Mouse (Mus musculus) liver, postnatal 0 days (tissue): ENCODE data around the gene Gse1. TPM values are rescaled to one million over a fixed set of nuclear protein-coding genes. Genes with fewer than 3 reads are reported as not detected.

Experiments used
- ATAC-seq: fragments of 200-750 bp; cut with Nextera tagmentation; 2 replicates; pipeline ENCODE4 v1.8.0; 2017; ENCODE audit warnings: mild to moderate bottlenecking, moderate library complexity
- DNase-seq: peaks from one replicate; pipeline ENCODE4 v3.0.0-alpha.2; 2016
- H3K27ac ChIP-seq: fragments of 300-500 bp; sonication (generic); 2 replicates; pipeline ENCODE4 v1.5.1; 2014; ENCODE audit warnings: antibody characterized with exemption, moderate library complexity, mild to moderate bottlenecking, low read depth
- H3K27me3 ChIP-seq: fragments of 300-500 bp; sonication (generic); 2 replicates; pipeline ENCODE4 v1.6.1; 2014; ENCODE audit warnings: low read length, control low read depth, mixed read lengths; ENCODE audit not compliant: insufficient read depth
- H3K36me3 ChIP-seq: fragments of 300-500 bp; sonication (generic); replicated peaks from 2 replicates; pipeline ENCODE4 v1.6.1; 2014; ENCODE audit warnings: mild to moderate bottlenecking, control low read depth, low read length, moderate library complexity, mixed read lengths; ENCODE audit not compliant: insufficient read depth
- H3K4me1 ChIP-seq: fragments of 300-500 bp; sonication (generic); 2 replicates; pipeline ENCODE4 v1.6.1; 2014; ENCODE audit warnings: antibody characterized with exemption, mild to moderate bottlenecking, control low read depth; ENCODE audit not compliant: insufficient read depth
- H3K4me2 ChIP-seq: fragments of 300-500 bp; sonication (generic); 2 replicates; pipeline ENCODE4 v1.6.1; 2014; ENCODE audit warnings: low read depth, mild to moderate bottlenecking, low read length, moderate library complexity, mixed read lengths
- H3K4me3 ChIP-seq: fragments of 300-500 bp; sonication (generic); 2 replicates; pipeline ENCODE4 v1.5.1; 2014; ENCODE audit warnings: low read depth, low read length
- H3K9ac ChIP-seq: fragments of 300-500 bp; sonication (generic); replicated peaks from 2 replicates; pipeline ENCODE4 v1.6.1; 2014; ENCODE audit warnings: mild to moderate bottlenecking, moderate library complexity
- H3K9me3 ChIP-seq: fragments of 300-500 bp; sonication (generic); 2 replicates; pipeline ENCODE4 v1.6.1; 2016; ENCODE audit warnings: mild to moderate bottlenecking, control low read depth, low read length, mixed read lengths
- CTCF ChIP-seq: sonication (generic); IDR thresholded peaks from 2 replicates; pipeline ENCODE4 v1.5.1; 2016; ENCODE audit warnings: antibody characterized with exemption, low read depth
- EP300 ChIP-seq: IDR thresholded peaks from 2 replicates; pipeline ENCODE4 v1.6.1; 2016; ENCODE audit warnings: antibody characterized with exemption, low read depth, mild to moderate bottlenecking
- WGBS: fragments of 180-500 bp; shearing (Covaris S2); extraction: QIAGEN DNeasy Blood & Tissue Kit; methylation state at CpG from one replicate; pipeline ENCODE4 v1.1.7; 2014; ENCODE audit not compliant: insufficient replicate concordance; 5-methylcytosine and 5-hydroxymethylcytosine counted together
- polyA plus RNA-seq: library from polyadenylated mRNA; unstranded; fragments of >200 nt; fragmentation: Nextera tagmentation; extraction: Ambion mirVana; gene quantifications from 2 replicates; pipeline ENCODE4 v1.2.1, GENCODE M21; 2015

The Gse1 gene
- polyA plus RNA-seq, 1 experiment from 2014 or later, result 7.7 TPM

- Histone ChIP-seq H3K27me3 (no peaks in the 10 kb centered on the region), H3K4me2 (no peak overlapping the region), H3K9me3 (no peaks in the 10 kb centered on the region), H3K36me3 (peaks cover 29% of the 10 kb centered on the region), H3K4me1 (peaks cover 42% of the 10 kb centered on the region), H3K27ac (no peak overlapping the region), H3K9ac (no peak overlapping the region), H3K4me3 (no peak overlapping the region)
- DNase-seq, result no peak
- TF ChIP-seq EP300 (no peak), CTCF (no peak)
- WGBS, result 81% methylated on average over 11 of the region's 11 CpGs
- ATAC-seq, result no peak
Measured at GRCm38 (mm10) chr8:120550937-120551676, 322.9 kb downstream of the Gse1 start.

DNA sequence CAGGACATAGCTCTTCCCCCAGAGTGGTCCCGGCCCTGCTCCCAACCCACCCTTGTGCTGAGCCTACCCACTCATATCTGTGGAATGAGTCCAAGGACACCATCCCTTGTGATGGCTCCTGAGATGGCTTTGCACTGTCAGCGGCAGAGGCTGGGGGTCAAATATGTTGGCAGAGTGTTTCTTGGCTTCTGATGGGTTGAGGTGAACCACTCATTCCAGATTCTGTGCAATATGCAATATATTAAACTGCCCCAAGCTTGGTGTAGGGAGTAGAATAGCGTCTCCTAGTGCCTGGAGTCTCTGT lies 323.4 kb downstream of the Gse1 start:
- no peak overlapping the region for H3K9ac ChIP-seq
- H3K9me3 ChIP-seq, result no peaks in the 10 kb centered on the region
- WGBS, result 82% methylated on average over 3 of the region's 3 CpGs
- peaks cover 41% of the 10 kb centered on the region for H3K4me1 ChIP-seq
- DNase-seq (no peak), ATAC-seq (no peak)
- H3K27ac ChIP-seq, result no peak overlapping the region
- H3K4me3 ChIP-seq, result no peak overlapping the region
- H3K4me2 ChIP-seq, result no peak overlapping the region
- no peaks in the 10 kb centered on the region for H3K27me3 ChIP-seq
- H3K36me3 ChIP-seq, result peaks cover 34% of the 10 kb centered on the region
- TF ChIP-seq CTCF, result no peak
- no peak for TF ChIP-seq EP300

DNA sequence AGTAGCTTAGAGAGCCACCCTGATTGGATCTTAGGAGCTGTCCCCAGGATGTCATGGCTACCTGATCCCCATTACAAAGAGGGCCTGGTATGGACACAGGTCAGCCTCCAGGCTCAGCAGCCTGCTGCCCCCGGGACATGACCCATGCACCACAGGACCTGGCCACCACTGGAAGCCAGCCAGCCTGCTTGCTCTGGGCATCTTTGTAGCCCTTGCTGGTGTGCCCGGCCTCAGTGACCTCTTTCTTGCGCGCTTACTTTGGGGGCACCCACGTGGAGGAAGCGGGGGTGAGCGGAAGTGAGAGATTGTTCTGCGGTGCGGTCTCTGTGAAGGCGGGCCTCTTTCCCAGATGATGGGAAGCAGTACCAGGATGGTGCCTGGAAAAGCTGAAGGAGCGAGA lies 324.3 kb downstream of the Gse1 start:
- H3K4me1 ChIP-seq, result peaks cover 39% of the 10 kb centered on the region
- DNase-seq (no peak), ATAC-seq (no peak)
- 87% methylated on average over 11 of the region's 11 CpGs for WGBS
- H3K36me3 ChIP-seq, result peaks cover 37% of the 10 kb centered on the region
- H3K27me3 ChIP-seq, result no peaks in the 10 kb centered on the region
- H3K4me2 ChIP-seq, result no peak overlapping the region
- no peaks in the 10 kb centered on the region for H3K9me3 ChIP-seq
- TF ChIP-seq CTCF (no peak), EP300 (no peak)
- H3K9ac ChIP-seq, result no peak overlapping the region
- no peak overlapping the region for H3K4me3 ChIP-seq
- H3K27ac ChIP-seq, result no peak overlapping the region

GRCm38 (mm10) chr8:120553441-120554123 lies 325.3 kb downstream of the Gse1 start:
- no peaks in the 10 kb centered on the region for H3K27me3 ChIP-seq
- ATAC-seq, result no peak

DNA sequence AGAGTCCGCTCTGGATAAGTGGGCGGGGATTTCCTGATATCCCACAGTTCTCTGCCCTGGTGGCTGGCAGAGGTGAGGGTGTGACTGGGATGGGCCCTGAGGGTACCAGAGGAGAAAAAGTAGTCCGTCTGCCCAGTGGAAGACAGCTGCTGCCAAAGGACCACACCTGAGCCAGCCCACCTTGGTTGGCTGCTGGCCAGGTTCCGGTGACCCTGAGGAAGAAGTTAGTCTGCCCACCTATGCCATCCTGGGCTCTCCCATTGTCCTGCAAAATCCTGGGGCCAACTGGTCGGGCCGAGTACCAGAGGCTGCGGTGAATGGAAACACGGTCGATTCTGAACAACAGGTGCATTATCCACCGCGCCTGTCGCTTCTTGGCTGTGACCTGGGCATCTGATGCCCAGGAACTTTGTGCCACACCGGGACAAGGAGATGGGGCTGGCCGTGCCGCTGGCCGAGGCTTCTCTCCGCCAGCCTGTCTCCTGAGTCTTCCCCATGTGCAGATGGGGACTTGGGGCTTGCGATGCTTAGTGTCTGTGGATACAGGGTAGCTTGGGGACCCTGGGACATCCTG lies 326.3 kb downstream of the Gse1 start:
- Histone ChIP-seq H3K4me2 (no peak overlapping the region), H3K4me3 (no peak overlapping the region), H3K36me3 (peaks cover 43% of the 10 kb centered on the region), H3K9me3 (no peaks in the 10 kb centered on the region), H3K27me3 (no peaks in the 10 kb centered on the region), H3K27ac (no peak overlapping the region), H3K4me1 (peaks cover 20% of the 10 kb centered on the region), H3K9ac (no peak overlapping the region)
- DNase-seq (no peak), ATAC-seq (no peak)
- 94% methylated on average over 18 of the region's 18 CpGs for WGBS
- TF ChIP-seq CTCF, result no peak
- TF ChIP-seq EP300, result no peak

More at GRCm38 (mm10) chr8:120553441-120554123, 325.3 kb downstream of the Gse1 start:
- TF ChIP-seq CTCF, result peak; percentile 36
- no peak for TF ChIP-seq EP300
- H3K27ac ChIP-seq, result no peak overlapping the region
- 92% methylated on average over 24 of the region's 24 CpGs for WGBS
- peaks cover 28% of the 10 kb centered on the region for H3K4me1 ChIP-seq
- no peak overlapping the region for H3K4me2 ChIP-seq
- peaks cover 37% of the 10 kb centered on the region for H3K36me3 ChIP-seq
- H3K9ac ChIP-seq, result no peak overlapping the region
- no peak overlapping the region for H3K4me3 ChIP-seq
- no peak for DNase-seq
- H3K9me3 ChIP-seq, result no peaks in the 10 kb centered on the region

DNA sequence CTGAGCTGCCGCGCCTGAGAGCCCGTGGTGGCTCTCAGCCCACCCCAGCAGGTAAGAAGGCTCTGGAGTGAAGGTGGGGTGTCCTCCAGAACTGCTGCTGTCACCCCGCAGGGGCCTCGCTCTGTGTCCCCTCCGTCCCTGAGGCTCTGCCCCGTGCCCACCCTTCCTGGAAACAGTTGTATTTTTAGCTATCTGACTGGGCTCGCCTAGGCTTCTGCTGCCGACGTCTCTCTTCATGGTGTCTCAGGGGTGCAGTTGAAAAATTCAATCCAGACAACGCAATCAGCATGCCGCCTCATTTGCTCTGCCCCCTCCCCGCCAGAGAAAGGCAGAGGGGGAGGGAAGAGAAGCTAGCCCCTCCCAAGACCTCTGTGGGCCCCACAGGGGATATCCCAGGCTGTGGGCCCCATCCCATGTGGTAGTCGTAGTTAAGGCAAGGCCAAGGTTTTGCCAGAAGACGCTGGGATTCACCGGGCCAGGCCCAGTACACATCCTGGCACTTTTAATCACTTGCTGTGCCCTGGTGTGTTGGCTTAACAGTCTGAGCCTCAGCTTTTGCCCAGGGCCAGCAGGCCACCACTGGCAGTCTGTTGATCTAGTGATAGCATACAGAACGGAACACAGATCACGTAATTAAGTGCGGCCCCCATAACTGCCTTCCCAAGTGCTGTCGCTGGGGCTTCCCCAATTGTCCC lies 328.1 kb downstream of the Gse1 start:
- Histone ChIP-seq H3K4me2 (no peak overlapping the region), H3K36me3 (peaks cover 47% of the 10 kb centered on the region), H3K27me3 (no peaks in the 10 kb centered on the region), H3K9me3 (no peaks in the 10 kb centered on the region), H3K4me1 (peaks cover 14% of the 10 kb centered on the region), H3K27ac (no peak overlapping the region), H3K9ac (no peak overlapping the region), H3K4me3 (no peak overlapping the region)
- WGBS, result 60% methylated on average over 20 of the region's 20 CpGs
- DNase-seq (no peak), ATAC-seq (no peak)
- TF ChIP-seq EP300, result no peak
- TF ChIP-seq CTCF, result no peak
